Mouse (Mus musculus) megakaryocyte, embryonic 14.5 days (primary cell): ENCODE results near the gene Ehhadh.

Source experiments
- FLI1 ChIP-seq: IDR thresholded peaks from 2 replicates; pipeline ENCODE4 v1.6.1; 2012; ENCODE audit warnings: low read length, inconsistent platforms, mixed read lengths
- GATA1 ChIP-seq: IDR thresholded peaks from 3 replicates; pipeline ENCODE4 v1.6.1; 2012; ENCODE audit warnings: mixed read lengths, low read length, inconsistent platforms, borderline replicate concordance

DNA sequence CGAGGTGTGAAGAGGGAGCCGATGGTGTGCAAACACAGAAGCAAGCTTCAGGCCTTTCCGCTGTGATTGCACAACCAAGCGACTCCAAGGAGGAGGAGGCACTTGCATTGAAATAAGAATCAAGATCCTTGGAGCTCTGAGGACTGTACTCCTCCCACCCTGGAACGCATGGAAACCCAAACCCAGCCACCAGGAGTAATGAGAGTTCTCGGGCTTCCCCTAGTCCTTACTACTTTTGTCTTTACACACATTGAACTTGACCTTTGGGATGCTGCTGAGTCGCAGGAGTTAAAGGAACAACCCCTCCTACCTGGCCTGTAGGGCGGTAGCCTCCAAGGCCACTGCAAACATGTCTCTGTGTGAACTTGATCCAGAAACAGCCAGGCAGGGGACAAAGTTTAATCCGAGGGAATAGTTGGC lies 38.0 kb upstream of the Ehhadh start:
- no peak for TF ChIP-seq FLI1
- no peak for TF ChIP-seq GATA1
